Mouse (Mus musculus) G1E (cell line): ENCODE data around the gene Sepsecs. TPM values are rescaled to one million over a fixed set of nuclear protein-coding genes. Genes with fewer than 3 reads are reported as not detected.

ENCODE experiments used
- ATAC-seq: 2 replicates; pipeline ENCODE4 v1.8.0; 2016; ENCODE audit warnings: mild to moderate bottlenecking; ENCODE audit not compliant: insufficient number of reproducible peaks, poor library complexity, low FRiP score, severe bottlenecking; ENCODE audit errors: extremely low read depth
- DNase-seq: peaks from one replicate; pipeline ENCODE4 v3.0.0; 2012; ENCODE audit warnings: low spot score
- H3K27me3 ChIP-seq: 2 replicates; pipeline ENCODE4 v1.6.1; 2012; ENCODE audit warnings: mild to moderate bottlenecking, low read length, inconsistent platforms; ENCODE audit not compliant: insufficient read depth
- H3K36me3 ChIP-seq: replicated peaks from 2 replicates; pipeline ENCODE3; 2012; ENCODE audit warnings: mild to moderate bottlenecking, inconsistent platforms
- H3K4me1 ChIP-seq: 2 replicates; pipeline ENCODE4 v1.6.1; 2012; ENCODE audit warnings: low read depth, low read length, inconsistent platforms, mixed read lengths; ENCODE audit not compliant: insufficient read depth
- H3K4me3 ChIP-seq: 2 replicates; pipeline ENCODE4 v1.5.1; 2012; ENCODE audit warnings: low read depth, mild to moderate bottlenecking, inconsistent platforms, low read length, moderate library complexity, mixed read lengths
- H3K9me3 ChIP-seq: replicated peaks from 2 replicates; pipeline ENCODE4 v1.6.1; 2012; ENCODE audit warnings: inconsistent platforms
- CTCF ChIP-seq: IDR thresholded peaks from 2 replicates; pipeline ENCODE4 v1.5.1; 2012; ENCODE audit warnings: low read depth, low read length, inconsistent platforms, mixed read lengths
- GATA1 ChIP-seq: IDR thresholded peaks from 2 replicates; pipeline ENCODE4 v1.6.1; 2012; ENCODE audit warnings: borderline replicate concordance, low read length, inconsistent platforms, mixed read lengths
- GATA2 ChIP-seq: IDR thresholded peaks from 2 replicates; pipeline ENCODE4 v1.6.1; 2012; ENCODE audit warnings: low read depth, low read length, inconsistent platforms, borderline replicate concordance
- POLR2AphosphoS5 ChIP-seq: IDR thresholded peaks from 2 replicates; pipeline ENCODE4 v1.6.1; 2012; ENCODE audit warnings: low read depth, low read length, inconsistent platforms; ENCODE audit not compliant: insufficient replicate concordance
- TAL1 ChIP-seq: conservative IDR thresholded peaks from 2 replicates; pipeline ENCODE4 v1.6.1; 2012; ENCODE audit warnings: low read depth, low read length, inconsistent platforms, mixed read lengths
- polyA plus RNA-seq: library from polyadenylated mRNA; stranded (reverse); fragments of >175 nt; gene quantifications from 2 replicates; pipeline ENCODE4 v1.2.3, GENCODE M21; 2012
- total RNA-seq, 2 experiments: library from RNA; stranded (forward) in 1 of 2; stranded (reverse) in 1 of 2; fragments of 200-1000 nt in 1 of 2; fragments of >200 nt in 1 of 2; fragmentation: Nextera tagmentation in 1 of 2; gene quantifications; 2 replicates each; pipeline ENCODE4 v1.2.3; 2014 to 2017

Gene Sepsecs
- total and polyA plus RNA-seq, 3 experiments = 1.9 to 43.3 (median 34.5) TPM

- no peak for DNase-seq
- Histone ChIP-seq H3K4me3 (no peak overlapping the region), H3K36me3 (no peaks in the 10 kb centered on the region), H3K9me3 (no peaks in the 10 kb centered on the region), H3K4me1 (peaks cover 6% of the 10 kb centered on the region; the same call in 1 of the 2 replicates), H3K27me3 (peaks cover 14% of the 10 kb centered on the region)
- TF ChIP-seq POLR2AphosphoS5 = no peak
- no peak for TF ChIP-seq TAL1
- TF ChIP-seq CTCF = no peak
- TF ChIP-seq GATA1 = no peak
- no peak for TF ChIP-seq GATA2
- no peak for ATAC-seq
Measured at GRCm38 (mm10) chr5:52616549-52616948, 53.0 kb downstream of the Sepsecs start.

DNA sequence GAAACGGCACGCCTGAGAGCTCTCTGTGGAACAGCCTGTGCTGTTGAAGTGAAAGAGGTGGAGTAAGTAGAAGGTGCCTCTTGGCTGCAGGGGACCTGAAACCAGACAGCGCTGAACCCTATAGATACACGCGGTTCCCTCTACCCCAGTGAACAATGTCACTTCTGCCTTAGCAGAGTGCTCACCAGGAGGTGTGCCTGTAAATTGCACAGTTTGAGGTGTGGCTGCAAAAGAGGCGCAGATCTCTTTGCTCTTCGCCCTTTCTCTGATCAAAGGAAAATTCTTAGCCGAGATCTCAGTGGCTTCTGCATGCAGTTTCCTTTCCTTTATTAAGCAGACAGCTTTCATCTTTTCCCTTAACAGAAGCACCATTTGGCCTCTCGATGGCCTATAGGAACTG is 54.1 kb downstream of the Sepsecs start:
- no peak for DNase-seq
- Histone ChIP-seq H3K9me3 (no peaks in the 10 kb centered on the region), H3K4me3 (no peak overlapping the region), H3K4me1 (peaks cover 6% of the 10 kb centered on the region; the same call in 1 of the 2 replicates), H3K36me3 (no peaks in the 10 kb centered on the region), H3K27me3 (peaks cover 14% of the 10 kb centered on the region)
- ATAC-seq = no peak
- TF ChIP-seq GATA2 = no peak
- TF ChIP-seq TAL1 = no peak
- TF ChIP-seq POLR2AphosphoS5 = no peak
- TF ChIP-seq CTCF = no peak

DNA sequence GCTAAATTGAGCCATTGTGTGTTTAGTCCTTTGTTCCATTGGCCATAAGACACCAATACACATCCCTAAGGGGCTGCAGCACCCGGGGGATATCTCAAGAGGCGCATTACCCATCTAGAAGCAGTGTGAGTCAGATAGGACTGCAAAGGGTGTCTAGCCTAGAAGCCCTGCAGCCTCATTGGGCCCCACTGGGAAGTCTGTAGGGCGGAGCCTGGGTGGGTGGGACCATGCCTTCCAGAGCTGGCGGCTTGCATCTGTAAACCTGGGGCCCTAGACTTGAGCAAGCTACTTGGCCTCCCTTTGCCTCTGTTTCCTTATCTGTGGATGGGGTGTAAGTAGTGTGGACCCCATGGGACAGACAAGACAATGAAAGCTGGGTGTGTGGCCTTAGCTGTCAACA is 54.8 kb downstream of the Sepsecs start:
- Histone ChIP-seq H3K4me1 (peaks cover 6% of the 10 kb centered on the region; the same call in 1 of the 2 replicates), H3K9me3 (no peaks in the 10 kb centered on the region), H3K4me3 (no peak overlapping the region), H3K36me3 (no peaks in the 10 kb centered on the region), H3K27me3 (peaks cover 14% of the 10 kb centered on the region)
- peak; percentile 63 for ATAC-seq
- no peak for TF ChIP-seq POLR2AphosphoS5
- no peak for TF ChIP-seq TAL1
- TF ChIP-seq GATA1 = no peak
- no peak for TF ChIP-seq CTCF
- no peak for TF ChIP-seq GATA2
- no peak for DNase-seq

- H3K4me1 ChIP-seq = peaks cover 6% of the 10 kb centered on the region; the same call in 1 of the 2 replicates
- no peaks in the 10 kb centered on the region for H3K36me3 ChIP-seq
- peaks cover 11% of the 10 kb centered on the region; the same call in 1 of the 2 replicates for H3K27me3 ChIP-seq
- ATAC-seq (no peak), DNase-seq (no peak)
- H3K4me3 ChIP-seq = no peak overlapping the region
- H3K9me3 ChIP-seq = no peaks in the 10 kb centered on the region
- TF ChIP-seq GATA2 = no peak
- no peak for TF ChIP-seq CTCF
- no peak for TF ChIP-seq POLR2AphosphoS5
- no peak for TF ChIP-seq GATA1
- TF ChIP-seq TAL1 = no peak
Measured at GRCm38 (mm10) chr5:52612776-52613175, 56.7 kb downstream of the Sepsecs start.

- Histone ChIP-seq H3K4me1 (peaks cover 6% of the 10 kb centered on the region; the same call in 1 of the 2 replicates), H3K9me3 (no peaks in the 10 kb centered on the region; the same call in 1 of the 2 replicates), H3K4me3 (no peak overlapping the region), H3K36me3 (no peaks in the 10 kb centered on the region), H3K27me3 (peaks cover 11% of the 10 kb centered on the region; the same call in 1 of the 2 replicates)
- TF ChIP-seq TAL1 (no peak), GATA1 (no peak), CTCF (no peak), POLR2AphosphoS5 (no peak), GATA2 (no peak)
- DNase-seq = no peak
- ATAC-seq = no peak
Measured at GRCm38 (mm10) chr5:52611315-52611895, 58.1 kb downstream of the Sepsecs start.

DNA sequence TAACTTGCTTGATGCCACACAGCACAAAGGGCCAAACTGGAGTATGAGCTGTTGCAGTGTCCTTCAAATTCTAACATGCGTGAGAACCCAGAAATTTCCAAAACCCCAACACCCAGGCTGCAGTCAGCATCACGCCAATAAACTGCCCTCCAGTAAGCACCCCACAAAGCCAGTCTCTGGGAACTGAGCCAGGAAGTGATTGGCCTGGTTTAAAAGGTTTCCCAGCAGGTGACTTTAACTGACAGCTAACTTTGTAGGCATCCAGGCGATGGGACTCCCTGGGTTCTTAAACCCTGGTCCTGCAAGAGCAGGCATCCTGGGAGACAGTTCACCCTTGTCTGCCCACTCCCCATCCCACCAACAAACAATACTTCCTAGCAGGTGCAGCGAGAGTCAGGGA is 59.2 kb downstream of the Sepsecs start:
- 0 out of 2 replicates have a peak, but pooled peaks cover 11% of the 10 kb centered on the region for H3K27me3 ChIP-seq
- ATAC-seq (no peak), DNase-seq (no peak)
- H3K9me3 ChIP-seq = no peaks in the 10 kb centered on the region; the same call in 1 of the 2 replicates
- no peaks in the 10 kb centered on the region for H3K36me3 ChIP-seq
- peaks cover 6% of the 10 kb centered on the region; the same call in 1 of the 2 replicates for H3K4me1 ChIP-seq
- TF ChIP-seq POLR2AphosphoS5 (no peak), TAL1 (no peak), GATA2 (no peak), GATA1 (no peak), CTCF (no peak)
- no peak overlapping the region for H3K4me3 ChIP-seq
